Mouse (Mus musculus): Measurements from ENCODE around the gene Cypt3. TPM values are rescaled to one million over a fixed set of nuclear protein-coding genes. Genes with fewer than 3 reads are reported as not detected.

The Cypt3 gene
- total RNA-seq (2021) = not detected in 2 replicates
- long read RNA-seq = 0 reads

DNA sequence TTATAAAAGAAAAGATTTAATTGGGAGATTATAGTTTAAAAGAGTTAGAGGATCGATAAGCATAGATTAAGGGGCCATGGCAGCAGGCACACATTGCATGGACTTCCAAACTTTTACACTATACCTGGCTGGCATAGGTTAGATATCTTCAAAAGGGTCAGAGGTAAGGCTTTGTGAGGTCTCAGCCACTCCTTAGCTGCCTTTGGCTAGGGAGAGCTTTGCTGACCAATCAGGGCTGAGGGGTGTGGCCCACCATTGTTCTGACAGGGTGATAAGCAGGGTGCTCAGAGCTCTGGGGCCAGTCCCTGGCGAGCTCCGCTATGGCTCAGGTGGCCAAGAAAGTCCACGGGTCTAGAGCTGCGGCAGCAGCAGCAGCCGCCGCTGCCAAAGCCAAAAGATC is at the start of gene Cypt3:
TSS of gene Cypt3 (plus strand) at position 301 of the 400 bp plus-strand sequence.
- DNase-seq = no peak

DNA sequence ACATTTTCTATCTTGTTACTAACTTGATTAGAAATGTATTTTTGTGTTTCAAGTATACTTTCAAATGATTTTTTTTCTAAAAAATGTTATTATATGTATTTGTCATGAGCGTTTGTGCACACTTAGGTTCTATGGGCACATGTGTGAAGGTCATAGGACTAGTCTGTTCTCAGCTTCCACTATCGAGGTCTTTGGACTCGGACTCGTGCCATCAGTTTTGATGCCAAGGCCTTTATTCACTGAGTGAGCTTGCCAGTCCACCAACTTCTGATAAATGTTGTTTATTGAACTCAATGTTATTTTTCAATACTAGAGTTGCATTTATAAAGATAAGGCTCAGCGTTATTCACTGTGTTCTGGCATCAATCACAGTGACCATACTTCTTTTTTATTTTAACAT is 42.9 kb upstream of the Cypt3 start:
- DNase-seq = no peak

DNA sequence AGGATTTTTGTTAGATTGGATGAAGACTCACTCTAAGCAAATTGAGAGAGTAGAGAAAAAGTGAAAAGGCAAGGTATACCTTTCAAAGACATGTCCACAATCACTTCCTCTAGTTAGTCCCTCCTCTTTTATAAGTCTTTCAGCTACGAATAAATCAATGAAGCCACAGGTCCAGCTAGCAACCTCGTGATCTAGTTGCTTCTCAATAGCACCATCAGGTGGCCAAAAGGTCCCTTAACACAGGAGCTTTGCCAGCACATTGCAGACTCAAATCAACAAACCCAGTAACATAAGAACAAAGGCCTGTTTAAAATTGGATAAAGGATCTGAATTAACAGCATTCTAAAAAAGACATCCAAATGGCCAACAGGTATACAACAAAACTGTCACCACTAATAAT is 30.0 kb upstream of the Cypt3 start:
- peak; percentile 1 for DNase-seq

DNA sequence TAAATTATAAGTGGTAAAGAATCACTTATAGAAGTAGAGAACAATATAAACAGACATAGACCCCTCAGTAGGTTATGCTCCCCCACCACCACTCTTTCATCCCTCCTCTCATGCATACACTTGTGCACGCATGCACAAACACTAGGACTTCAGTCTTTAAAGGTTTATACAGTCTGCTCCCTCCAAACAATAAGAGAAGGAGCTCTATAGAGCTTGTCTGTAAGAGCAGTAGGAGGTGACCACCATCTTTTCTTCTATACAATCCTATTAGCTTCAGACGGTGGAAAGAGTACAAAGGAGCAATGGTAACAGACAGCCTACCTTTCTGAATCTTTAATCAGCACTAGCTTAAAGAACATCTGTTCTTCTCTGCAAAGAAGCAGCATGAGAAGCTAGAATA is 1.8 kb upstream of the Cypt3 start:
- no peak for DNase-seq

DNA sequence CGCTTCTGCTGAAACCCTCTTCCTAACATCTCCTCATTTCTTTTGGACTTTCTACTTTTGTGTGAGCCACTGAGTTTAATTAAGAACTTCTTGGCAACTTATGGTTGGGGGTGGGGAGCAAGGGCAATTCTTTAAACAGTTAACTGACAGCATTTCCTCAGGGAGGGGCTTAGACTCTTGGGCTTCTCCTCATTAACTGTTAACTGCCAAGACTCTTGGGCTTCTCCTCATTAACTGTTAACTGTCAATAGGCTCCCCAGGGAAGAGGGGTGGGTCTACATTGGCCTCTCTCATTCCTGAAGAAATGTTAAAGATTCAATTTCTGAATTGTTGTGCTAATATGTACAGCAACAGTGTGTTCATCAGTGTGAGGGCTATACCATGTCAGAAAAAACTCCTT is 6.3 kb downstream of the Cypt3 start:
- no peak for DNase-seq

DNA sequence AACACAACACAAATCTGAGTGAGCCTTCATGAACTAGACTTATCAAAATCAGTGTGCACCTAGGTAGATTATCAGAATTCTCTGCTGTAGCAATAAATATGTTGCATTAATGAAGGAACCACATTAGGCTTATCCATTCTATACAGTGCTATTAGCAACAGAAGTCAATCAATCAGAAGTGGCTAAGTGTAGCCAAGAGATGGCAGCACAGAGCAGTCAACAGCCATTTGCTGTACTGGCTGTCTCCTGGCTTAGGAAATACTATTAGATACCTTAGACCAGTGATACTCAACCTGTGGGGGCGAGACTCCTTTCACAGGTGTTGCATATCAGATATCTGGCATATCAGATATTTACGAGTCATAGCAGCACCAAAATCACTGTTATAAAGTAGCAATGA is 41.2 kb downstream of the Cypt3 start:
- no peak for DNase-seq

Other genes with a start within 250 kb of the Cypt3 start
- 73.1 and 77.1 TPM in 2 replicates for gene Ubqln2, start 60.4 kb upstream of the Cypt3 start, total RNA-seq (2021)
- gene Kctd12b, start 137.8 kb downstream of the Cypt3 start, total RNA-seq (2021) = 7.9 and 10.0 TPM in 2 replicates
- gene Nbdy, start 165.0 kb downstream of the Cypt3 start, total RNA-seq (2021) = 72.7 and 108 TPM in 2 replicates